Mouse (Mus musculus) embryonic facial prominence, embryonic 12.5 days (tissue): ENCODE results near the gene Lsamp. TPM values are rescaled to one million over a fixed set of nuclear protein-coding genes. Genes with fewer than 3 reads are reported as not detected.

ENCODE experiments used
- ATAC-seq: fragments of 200-750 bp; cut with Nextera tagmentation; 2 replicates; pipeline ENCODE4 v1.8.0; 2017; ENCODE audit not compliant: insufficient number of reproducible peaks, insufficient read depth, low FRiP score, low TSS enrichment
- H3K27ac ChIP-seq: fragments of 300-500 bp; sonication (generic); 2 replicates; pipeline ENCODE4 v1.5.1; 2016; ENCODE audit warnings: mild to moderate bottlenecking
- H3K27me3 ChIP-seq: fragments of 300-500 bp; sonication (generic); 2 replicates; pipeline ENCODE4 v1.6.1; 2016; ENCODE audit warnings: mild to moderate bottlenecking, moderate library complexity
- H3K36me3 ChIP-seq: fragments of 300-500 bp; sonication (generic); 2 replicates; pipeline ENCODE4 v1.6.1; 2016; ENCODE audit warnings: mild to moderate bottlenecking
- H3K4me1 ChIP-seq: fragments of 300-500 bp; sonication (generic); 2 replicates; pipeline ENCODE4 v1.6.1; 2016
- H3K4me2 ChIP-seq: fragments of 300-500 bp; sonication (generic); replicated peaks from 2 replicates; pipeline ENCODE4 v1.6.1; 2016; ENCODE audit warnings: mild to moderate bottlenecking, moderate library complexity
- H3K4me3 ChIP-seq: fragments of 300-500 bp; sonication (generic); 2 replicates; pipeline ENCODE4 v1.5.1; 2016; ENCODE audit warnings: mild to moderate bottlenecking
- H3K9ac ChIP-seq: fragments of 300-500 bp; sonication (generic); 2 replicates; pipeline ENCODE4 v1.6.1; 2016; ENCODE audit warnings: mild to moderate bottlenecking, moderate library complexity
- H3K9me3 ChIP-seq: fragments of 300-500 bp; sonication (generic); 2 replicates; pipeline ENCODE4 v1.6.1; 2016; ENCODE audit warnings: mild to moderate bottlenecking, moderate library complexity
- WGBS: fragments of 180-500 bp; shearing (Covaris S2); methylation state at CpG from one replicate; pipeline ENCODE4 v1.1.7; 2016; 5-methylcytosine and 5-hydroxymethylcytosine counted together
- polyA plus RNA-seq: library from polyadenylated mRNA; unstranded; fragments of >200 nt; fragmentation: Nextera tagmentation; extraction: Ambion mirVana; gene quantifications from 2 replicates; pipeline ENCODE4 v1.2.1, GENCODE M21; 2016

Lsamp gene
- polyA plus RNA-seq, 1 experiment from 2014 or later, result 11.5 TPM

- H3K4me1 ChIP-seq, result no peaks in the 10 kb centered on the region
- no peak overlapping the region for H3K9ac ChIP-seq
- no peaks in the 10 kb centered on the region for H3K36me3 ChIP-seq
- H3K27me3 ChIP-seq, result no peaks in the 10 kb centered on the region
- H3K4me3 ChIP-seq, result no peak overlapping the region
- H3K9me3 ChIP-seq, result no peaks in the 10 kb centered on the region
- 55% methylated on average over 2 of the region's 2 CpGs for WGBS
- H3K27ac ChIP-seq, result no peak overlapping the region
- ATAC-seq, result no peak
- no peak overlapping the region for H3K4me2 ChIP-seq
Measured at GRCm38 (mm10) chr16:40060491-40060890, 76.3 kb downstream of the Lsamp start.

DNA sequence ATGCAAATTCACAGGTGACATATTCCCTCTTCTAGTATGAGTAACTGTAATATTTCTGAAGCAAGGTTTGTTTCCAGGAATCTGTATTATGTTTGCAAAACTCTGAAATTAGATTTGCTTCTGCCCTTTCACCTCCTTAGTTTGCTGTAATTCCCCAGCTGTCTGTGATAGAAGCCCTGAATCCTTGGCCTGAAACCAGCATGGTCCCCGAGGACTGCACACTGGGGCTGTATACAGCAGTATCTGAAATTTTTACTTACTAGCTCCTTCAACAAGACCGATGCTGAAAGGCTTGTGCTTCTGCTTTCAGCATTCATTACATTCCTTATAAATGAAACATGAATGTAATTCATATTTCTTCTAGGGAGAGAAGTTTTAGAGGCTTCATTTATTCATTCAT, 91.4 kb downstream of the Lsamp start:
- Histone ChIP-seq H3K27me3 (no peaks in the 10 kb centered on the region), H3K9ac (no peak overlapping the region), H3K9me3 (no peaks in the 10 kb centered on the region), H3K4me1 (no peaks in the 10 kb centered on the region), H3K4me3 (no peak overlapping the region), H3K27ac (no peak overlapping the region), H3K36me3 (no peaks in the 10 kb centered on the region), H3K4me2 (no peak overlapping the region)
- no peak for ATAC-seq
- WGBS, result 61% methylated on average over 2 of the region's 2 CpGs

GRCm38 (mm10) chr16:40080224-40080623, 96.1 kb downstream of the Lsamp start:
- Histone ChIP-seq H3K27me3 (no peaks in the 10 kb centered on the region), H3K4me1 (no peaks in the 10 kb centered on the region), H3K4me3 (no peak overlapping the region), H3K36me3 (no peaks in the 10 kb centered on the region), H3K9ac (no peak overlapping the region), H3K9me3 (no peaks in the 10 kb centered on the region), H3K4me2 (no peak overlapping the region), H3K27ac (no peak overlapping the region)
- no peak for ATAC-seq
- WGBS, result 75% methylated on average over 3 of the region's 3 CpGs

GRCm38 (mm10) chr16:40104329-40104728, 120.2 kb downstream of the Lsamp start:
- H3K4me2 ChIP-seq, result no peak overlapping the region
- no peaks in the 10 kb centered on the region for H3K36me3 ChIP-seq
- H3K9ac ChIP-seq, result no peak overlapping the region
- H3K27ac ChIP-seq, result no peak overlapping the region
- no peaks in the 10 kb centered on the region for H3K4me1 ChIP-seq
- H3K27me3 ChIP-seq, result no peaks in the 10 kb centered on the region
- H3K9me3 ChIP-seq, result no peaks in the 10 kb centered on the region
- WGBS, result 65% methylated on average over 4 of the region's 4 CpGs
- no peak for ATAC-seq
- H3K4me3 ChIP-seq, result no peak overlapping the region

DNA sequence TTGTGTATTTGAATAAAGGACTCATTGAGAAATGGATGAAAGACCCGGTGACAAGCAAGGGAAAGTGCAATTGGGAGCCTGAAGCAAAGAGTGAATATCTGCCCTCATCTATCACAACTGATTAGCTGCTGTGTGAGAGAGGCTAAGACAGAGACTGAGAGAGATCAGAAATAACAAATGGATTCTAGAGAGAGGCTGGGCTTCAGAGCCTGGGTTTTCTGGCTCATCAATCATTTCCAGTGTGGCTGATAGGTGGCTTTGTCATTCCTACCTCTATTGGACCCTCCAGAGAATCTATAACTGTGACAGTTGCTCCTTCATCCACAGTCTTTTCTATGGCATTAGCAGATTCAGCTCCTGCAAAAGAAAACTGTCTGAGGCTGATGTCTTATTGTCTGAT, 198.8 kb downstream of the Lsamp start:
- no peaks in the 10 kb centered on the region for H3K36me3 ChIP-seq
- H3K9me3 ChIP-seq, result no peaks in the 10 kb centered on the region
- no peak overlapping the region for H3K27ac ChIP-seq
- H3K4me1 ChIP-seq, result no peaks in the 10 kb centered on the region
- H3K27me3 ChIP-seq, result no peaks in the 10 kb centered on the region
- WGBS, result 33% methylated on average over 1 of the region's 1 CpGs
- no peak for ATAC-seq
- H3K4me3 ChIP-seq, result no peak overlapping the region
- H3K4me2 ChIP-seq, result no peak overlapping the region
- H3K9ac ChIP-seq, result no peak overlapping the region

GRCm38 (mm10) chr16:40187987-40188590, 203.9 kb downstream of the Lsamp start:
- Histone ChIP-seq H3K4me1 (no peaks in the 10 kb centered on the region), H3K36me3 (no peaks in the 10 kb centered on the region), H3K4me3 (no peak overlapping the region), H3K27ac (no peak overlapping the region), H3K4me2 (no peak overlapping the region), H3K27me3 (no peaks in the 10 kb centered on the region), H3K9ac (no peak overlapping the region), H3K9me3 (no peaks in the 10 kb centered on the region)
- 75% methylated on average over 4 of the region's 4 CpGs for WGBS
- ATAC-seq, result no peak

DNA sequence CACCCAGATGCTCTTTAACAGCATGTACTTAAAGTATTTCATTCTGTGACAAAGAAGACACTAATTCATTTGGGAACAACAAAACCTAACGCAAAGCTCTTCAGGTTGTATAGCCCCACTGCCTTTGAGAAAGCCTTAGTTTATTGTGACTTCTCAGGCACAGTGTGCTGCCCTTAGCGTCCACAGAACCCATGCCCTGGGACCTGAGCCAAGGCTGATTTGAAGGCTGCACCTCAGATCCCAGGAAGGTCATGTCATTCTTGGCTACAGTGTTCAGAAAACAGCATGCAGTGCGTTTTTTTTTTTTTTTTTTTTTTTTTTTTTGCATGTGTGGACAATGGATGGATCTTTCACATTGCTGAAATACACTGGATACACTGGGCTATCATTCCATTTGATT, 210.2 kb downstream of the Lsamp start:
- no peak overlapping the region for H3K4me2 ChIP-seq
- no peak overlapping the region for H3K27ac ChIP-seq
- 50% methylated on average over 3 of the region's 3 CpGs for WGBS
- no peaks in the 10 kb centered on the region for H3K4me1 ChIP-seq
- no peak for ATAC-seq
- no peaks in the 10 kb centered on the region for H3K27me3 ChIP-seq
- no peak overlapping the region for H3K9ac ChIP-seq
- H3K9me3 ChIP-seq, result no peaks in the 10 kb centered on the region
- no peaks in the 10 kb centered on the region for H3K36me3 ChIP-seq
- no peak overlapping the region for H3K4me3 ChIP-seq

DNA sequence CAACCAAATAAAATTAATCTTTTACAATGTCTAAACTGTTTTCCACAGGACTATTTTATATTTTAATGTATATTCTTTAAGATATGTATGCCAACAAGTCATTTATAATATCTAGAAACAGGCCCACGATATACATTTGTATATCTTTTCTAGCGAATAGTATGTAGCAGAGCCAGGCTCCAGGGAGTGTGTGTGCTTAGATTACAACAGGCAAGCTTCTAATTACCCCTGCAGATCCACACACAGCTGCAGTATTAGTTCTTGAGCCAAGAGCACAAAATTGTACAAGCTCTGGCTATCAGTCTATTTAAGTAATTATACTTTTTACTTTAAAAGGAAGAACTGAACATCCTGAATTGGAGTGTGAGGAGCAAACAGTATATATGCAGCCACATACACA, 210.7 kb downstream of the Lsamp start:
- ATAC-seq, result no peak
- Histone ChIP-seq H3K4me1 (no peaks in the 10 kb centered on the region), H3K9ac (no peak overlapping the region), H3K36me3 (no peaks in the 10 kb centered on the region), H3K27ac (no peak overlapping the region), H3K4me3 (no peak overlapping the region), H3K9me3 (no peaks in the 10 kb centered on the region), H3K27me3 (no peaks in the 10 kb centered on the region), H3K4me2 (no peak overlapping the region)
- WGBS, result 84% methylated on average over 2 of the region's 2 CpGs

GRCm38 (mm10) chr16:40228627-40229026, 244.5 kb downstream of the Lsamp start:
- 77% methylated on average over 5 of the region's 5 CpGs for WGBS
- no peak overlapping the region for H3K27ac ChIP-seq

GRCm38 (mm10) chr16:40233066-40233465, 248.9 kb downstream of the Lsamp start:
- Histone ChIP-seq H3K9me3 (no peaks in the 10 kb centered on the region), H3K27me3 (no peaks in the 10 kb centered on the region), H3K36me3 (no peaks in the 10 kb centered on the region), H3K27ac (no peak overlapping the region), H3K4me2 (no peak overlapping the region), H3K9ac (no peak overlapping the region), H3K4me1 (no peaks in the 10 kb centered on the region), H3K4me3 (no peak overlapping the region)
- ATAC-seq, result no peak
- 62% methylated on average over 2 of the region's 2 CpGs for WGBS

More at GRCm38 (mm10) chr16:40228627-40229026, 244.5 kb downstream of the Lsamp start:
- Histone ChIP-seq H3K9ac (no peak overlapping the region), H3K9me3 (no peaks in the 10 kb centered on the region), H3K4me1 (no peaks in the 10 kb centered on the region), H3K36me3 (no peaks in the 10 kb centered on the region), H3K4me3 (no peak overlapping the region), H3K4me2 (no peak overlapping the region), H3K27me3 (no peaks in the 10 kb centered on the region)
- ATAC-seq, result no peak

DNA sequence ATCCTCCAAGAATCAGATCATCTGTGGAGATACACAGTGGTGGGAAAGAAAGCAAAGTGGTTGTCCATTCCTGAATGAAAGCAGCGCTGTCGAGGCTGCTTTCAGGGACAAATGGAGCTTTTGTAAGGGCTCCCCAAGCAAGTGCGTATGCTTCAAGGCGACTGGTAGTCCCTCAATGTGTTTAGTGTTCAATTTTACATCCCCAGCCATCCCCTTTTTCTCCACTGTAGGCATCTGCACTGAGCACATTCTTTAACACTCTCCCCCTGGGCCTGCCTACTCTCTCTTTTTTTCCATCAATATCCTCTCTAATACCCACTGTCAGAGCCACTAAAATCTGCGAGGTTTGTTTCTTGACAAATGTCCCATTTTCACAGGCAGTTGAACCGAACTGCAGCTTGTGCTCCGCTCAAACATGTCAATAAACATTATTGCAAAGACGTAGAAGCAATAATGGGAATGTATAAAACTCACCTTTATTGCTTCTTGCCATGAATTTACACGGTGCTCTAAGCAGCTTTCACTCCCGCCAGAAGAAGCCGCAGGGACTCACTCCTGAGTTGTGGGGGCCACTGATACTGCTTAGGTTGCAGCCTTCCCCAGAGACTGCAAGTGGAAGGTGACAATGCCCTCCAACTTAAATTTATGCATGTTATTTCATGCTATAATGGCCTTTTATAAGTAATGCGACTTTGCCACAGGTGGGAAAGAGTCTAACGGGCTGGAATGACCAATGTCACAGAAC, 250.2 kb downstream of the Lsamp start:
- Histone ChIP-seq H3K4me2 (no peak overlapping the region), H3K4me3 (no peak overlapping the region), H3K27ac (no peak overlapping the region), H3K9ac (no peak overlapping the region), H3K36me3 (no peaks in the 10 kb centered on the region), H3K9me3 (no peaks in the 10 kb centered on the region), H3K27me3 (no peaks in the 10 kb centered on the region), H3K4me1 (no peaks in the 10 kb centered on the region)
- no peak for ATAC-seq
- 68% methylated on average over 13 of the region's 13 CpGs for WGBS

GRCm38 (mm10) chr16:40271859-40272258, 287.7 kb downstream of the Lsamp start:
- 80% methylated on average over 3 of the region's 3 CpGs for WGBS
- no peak overlapping the region for H3K4me2 ChIP-seq
- H3K27ac ChIP-seq, result no peak overlapping the region
- H3K4me1 ChIP-seq, result no peaks in the 10 kb centered on the region
- H3K36me3 ChIP-seq, result no peaks in the 10 kb centered on the region
- no peaks in the 10 kb centered on the region for H3K9me3 ChIP-seq
- no peak for ATAC-seq
- H3K9ac ChIP-seq, result no peak overlapping the region
- no peaks in the 10 kb centered on the region for H3K27me3 ChIP-seq
- H3K4me3 ChIP-seq, result no peak overlapping the region
